Mouse (Mus musculus) stomach, embryonic 16.5 days (tissue): ENCODE results near the gene Phkg2. TPM values are rescaled to one million over a fixed set of nuclear protein-coding genes. Genes with fewer than 3 reads are reported as not detected.

Experiments
- ATAC-seq: fragments of 200-750 bp; cut with Nextera tagmentation; 2 replicates; pipeline ENCODE4 v1.8.0; 2017; ENCODE audit warnings: moderate number of reproducible peaks, moderate TSS enrichment; ENCODE audit not compliant: insufficient read depth, low FRiP score
- H3K27ac ChIP-seq: fragments of 300-500 bp; sonication (generic); 2 replicates; pipeline ENCODE4 v1.5.1; 2014; ENCODE audit warnings: low read length
- H3K27me3 ChIP-seq: fragments of 300-500 bp; sonication (generic); 2 replicates; pipeline ENCODE4 v1.6.1; 2014; ENCODE audit warnings: low read length, control low read depth, mixed read lengths; ENCODE audit not compliant: control insufficient read depth, insufficient read depth
- H3K36me3 ChIP-seq: fragments of 300-500 bp; sonication (generic); 2 replicates; pipeline ENCODE4 v1.6.1; 2014; ENCODE audit warnings: low read length; ENCODE audit not compliant: control insufficient read depth, insufficient read depth
- H3K4me1 ChIP-seq: fragments of 300-500 bp; sonication (generic); 2 replicates; pipeline ENCODE4 v1.6.1; 2014; ENCODE audit warnings: low read length, control low read depth, mixed read lengths; ENCODE audit not compliant: control insufficient read depth, insufficient read depth
- H3K4me2 ChIP-seq: fragments of 300-500 bp; sonication (generic); 2 replicates; pipeline ENCODE4 v1.6.1; 2014; ENCODE audit warnings: low read depth, low read length, mixed read lengths
- H3K4me3 ChIP-seq: fragments of 300-500 bp; sonication (generic); replicated peaks from 2 replicates; pipeline ENCODE4 v1.5.1; 2014; ENCODE audit warnings: mild to moderate bottlenecking, low read length
- H3K9ac ChIP-seq: fragments of 300-500 bp; sonication (generic); 2 replicates; pipeline ENCODE4 v1.6.1; 2014; ENCODE audit warnings: low read length
- H3K9me3 ChIP-seq: fragments of 300-500 bp; sonication (generic); replicated peaks from 2 replicates; pipeline ENCODE4 v1.6.1; 2016; ENCODE audit warnings: low read length, control low read depth; ENCODE audit not compliant: control insufficient read depth
- WGBS: fragments of 180-500 bp; shearing (Covaris S2); extraction: QIAGEN DNeasy Blood & Tissue Kit; methylation state at CpG from one replicate; pipeline ENCODE4 v1.1.7; 2014; 5-methylcytosine and 5-hydroxymethylcytosine counted together
- polyA plus RNA-seq: library from polyadenylated mRNA; unstranded; fragments of >200 nt; fragmentation: Nextera tagmentation; extraction: Ambion mirVana; gene quantifications from 2 replicates; pipeline ENCODE4 v1.2.1, GENCODE M21; 2015

Phkg2 gene
- polyA plus RNA-seq, 1 experiment from 2014 or later, result 37.6 TPM

- no peaks in the 10 kb centered on the region for H3K9me3 ChIP-seq
- no peak overlapping the region for H3K4me2 ChIP-seq
- WGBS, result 90% methylated on average over 14 of the region's 14 CpGs
- H3K4me1 ChIP-seq, result peaks cover 9% of the 10 kb centered on the region
- H3K27ac ChIP-seq, result no peak overlapping the region
- H3K4me3 ChIP-seq, result no peak overlapping the region
- no peak overlapping the region for H3K9ac ChIP-seq
- H3K36me3 ChIP-seq, result peaks cover 43% of the 10 kb centered on the region
- no peak for ATAC-seq
- H3K27me3 ChIP-seq, result no peaks in the 10 kb centered on the region
Observed at GRCm38 (mm10) chr7:127592575-127592974, 19.4 kb downstream of the Phkg2 start.

- Histone ChIP-seq H3K36me3 (peaks cover 52% of the 10 kb centered on the region), H3K9me3 (no peaks in the 10 kb centered on the region), H3K4me2 (no peak overlapping the region), H3K4me3 (no peak overlapping the region), H3K27me3 (no peaks in the 10 kb centered on the region), H3K27ac (no peak overlapping the region), H3K9ac (no peak overlapping the region), H3K4me1 (no peaks in the 10 kb centered on the region)
- ATAC-seq, result no peak
- WGBS, result 94% methylated on average over 17 of the region's 17 CpGs
Observed at GRCm38 (mm10) chr7:127596747-127597146, 23.6 kb downstream of the Phkg2 start.

GRCm38 (mm10) chr7:127600612-127601011 lies 27.5 kb downstream of the Phkg2 start:
- ATAC-seq, result no peak
- Histone ChIP-seq H3K4me1 (no peaks in the 10 kb centered on the region), H3K4me3 (no peak overlapping the region), H3K9me3 (no peaks in the 10 kb centered on the region), H3K9ac (no peak overlapping the region), H3K27ac (no peak overlapping the region), H3K4me2 (no peak overlapping the region), H3K36me3 (peaks cover 29% of the 10 kb centered on the region), H3K27me3 (no peaks in the 10 kb centered on the region)
- 95% methylated on average over 7 of the region's 7 CpGs for WGBS

- no peak overlapping the region for H3K4me3 ChIP-seq
- no peaks in the 10 kb centered on the region for H3K9me3 ChIP-seq
- no peaks in the 10 kb centered on the region for H3K4me1 ChIP-seq
- H3K9ac ChIP-seq, result no peak overlapping the region
- no peak overlapping the region for H3K27ac ChIP-seq
- H3K4me2 ChIP-seq, result no peak overlapping the region
- peaks cover 18% of the 10 kb centered on the region for H3K36me3 ChIP-seq
- H3K27me3 ChIP-seq, result no peaks in the 10 kb centered on the region
- ATAC-seq, result no peak
- WGBS, result 80% methylated on average over 4 of the region's 4 CpGs
Observed at GRCm38 (mm10) chr7:127601735-127602134, 28.6 kb downstream of the Phkg2 start.

GRCm38 (mm10) chr7:127602903-127603302 lies 29.8 kb downstream of the Phkg2 start:
- Histone ChIP-seq H3K27ac (no peak overlapping the region), H3K9ac (no peak overlapping the region), H3K4me1 (no peaks in the 10 kb centered on the region), H3K36me3 (peaks cover 6% of the 10 kb centered on the region; the same call in 1 of the 2 replicates), H3K4me3 (no peak overlapping the region), H3K9me3 (no peaks in the 10 kb centered on the region), H3K27me3 (no peaks in the 10 kb centered on the region), H3K4me2 (no peak overlapping the region)
- ATAC-seq, result no peak
- 91% methylated on average over 2 of the region's 2 CpGs for WGBS

GRCm38 (mm10) chr7:127604256-127604655 lies 31.1 kb downstream of the Phkg2 start:
- H3K4me1 ChIP-seq, result no peaks in the 10 kb centered on the region
- no peak for ATAC-seq
- no peak overlapping the region for H3K4me2 ChIP-seq
- no peak overlapping the region for H3K9ac ChIP-seq
- H3K27me3 ChIP-seq, result no peaks in the 10 kb centered on the region
- no peaks in the 10 kb centered on the region for H3K9me3 ChIP-seq
- WGBS, result 86% methylated on average over 10 of the region's 10 CpGs
- H3K27ac ChIP-seq, result no peak overlapping the region
- H3K4me3 ChIP-seq, result no peak overlapping the region
- H3K36me3 ChIP-seq, result peaks cover 18% of the 10 kb centered on the region; the same call in 1 of the 2 replicates

GRCm38 (mm10) chr7:127607150-127607549 lies 34.0 kb downstream of the Phkg2 start:
- Histone ChIP-seq H3K36me3 (peaks cover 42% of the 10 kb centered on the region), H3K4me3 (no peak overlapping the region), H3K27ac (no peak overlapping the region), H3K27me3 (no peaks in the 10 kb centered on the region), H3K4me1 (no peaks in the 10 kb centered on the region), H3K9ac (no peak overlapping the region), H3K4me2 (no peak overlapping the region), H3K9me3 (0 out of 2 replicates have a peak, but pooled peaks cover 6% of the 10 kb centered on the region)
- no peak for ATAC-seq
- WGBS, result 69% methylated on average over 6 of the region's 6 CpGs

GRCm38 (mm10) chr7:127611011-127611410 lies 37.9 kb downstream of the Phkg2 start:
- 95% methylated on average over 29 of the region's 29 CpGs for WGBS
- peaks cover 13% of the 10 kb centered on the region for H3K4me1 ChIP-seq
- 0 out of 2 replicates have a peak, but pooled peaks cover 6% of the 10 kb centered on the region for H3K9me3 ChIP-seq
- H3K27me3 ChIP-seq, result no peaks in the 10 kb centered on the region
- H3K27ac ChIP-seq, result no peak overlapping the region
- peaks cover 49% of the 10 kb centered on the region for H3K36me3 ChIP-seq
- H3K4me2 ChIP-seq, result no peak overlapping the region
- ATAC-seq, result no peak
- H3K9ac ChIP-seq, result no peak overlapping the region
- H3K4me3 ChIP-seq, result no peak overlapping the region

GRCm38 (mm10) chr7:127611561-127611960 lies 38.4 kb downstream of the Phkg2 start:
- Histone ChIP-seq H3K27ac (no peak overlapping the region), H3K27me3 (no peaks in the 10 kb centered on the region), H3K9me3 (0 out of 2 replicates have a peak, but pooled peaks cover 6% of the 10 kb centered on the region), H3K4me3 (no peak overlapping the region), H3K36me3 (peaks cover 49% of the 10 kb centered on the region), H3K4me1 (peaks cover 16% of the 10 kb centered on the region), H3K4me2 (no peak overlapping the region), H3K9ac (no peak overlapping the region)
- WGBS, result 96% methylated on average over 26 of the region's 26 CpGs
- ATAC-seq, result no peak
